Mouse (Mus musculus) MN1 (cell line): ENCODE results near the gene Rsph6a.

ENCODE experiments used
- DNase-seq: peaks from one replicate; pipeline ENCODE4 v3.0.0-alpha.2; 2016; ENCODE audit warnings: low spot score

Gene Rsph6a

GRCm38 (mm10) chr7:19098811-19099210 lies 44.3 kb downstream of the Rsph6a start:
- no peak for DNase-seq

- DNase-seq: no peak
Observed at GRCm38 (mm10) chr7:19100290-19100689, 45.8 kb downstream of the Rsph6a start.

- DNase-seq: no peak
Observed at GRCm38 (mm10) chr7:19103741-19104140, 49.3 kb downstream of the Rsph6a start.

GRCm38 (mm10) chr7:19104486-19104885 lies 50.0 kb downstream of the Rsph6a start:
- DNase-seq: no peak

GRCm38 (mm10) chr7:19107436-19107835 lies 52.9 kb downstream of the Rsph6a start:
- DNase-seq: no peak

- DNase-seq: no peak
Observed at GRCm38 (mm10) chr7:19109565-19109964, 55.1 kb downstream of the Rsph6a start.

GRCm38 (mm10) chr7:19118028-19118771 lies 63.7 kb downstream of the Rsph6a start, which contains the start of gene Gm4969:
TSS of gene Gm4969 (minus strand) at chr7:19118368.
- DNase-seq: no peak

- DNase-seq: no peak
Observed at GRCm38 (mm10) chr7:19119083-19119482, 64.6 kb downstream of the Rsph6a start.

GRCm38 (mm10) chr7:19119631-19120429 lies 65.3 kb downstream of the Rsph6a start, which contains the start of gene Fbxo46:
TSS of gene Fbxo46 (plus strand) at chr7:19119859.
- peak; percentile 97 for DNase-seq

- no peak for DNase-seq
Observed at GRCm38 (mm10) chr7:19121686-19122085, 67.2 kb downstream of the Rsph6a start.
